Mouse (Mus musculus): ENCODE measurements around the gene RPS10-NUDT3.

The RPS10-NUDT3 gene

DNA sequence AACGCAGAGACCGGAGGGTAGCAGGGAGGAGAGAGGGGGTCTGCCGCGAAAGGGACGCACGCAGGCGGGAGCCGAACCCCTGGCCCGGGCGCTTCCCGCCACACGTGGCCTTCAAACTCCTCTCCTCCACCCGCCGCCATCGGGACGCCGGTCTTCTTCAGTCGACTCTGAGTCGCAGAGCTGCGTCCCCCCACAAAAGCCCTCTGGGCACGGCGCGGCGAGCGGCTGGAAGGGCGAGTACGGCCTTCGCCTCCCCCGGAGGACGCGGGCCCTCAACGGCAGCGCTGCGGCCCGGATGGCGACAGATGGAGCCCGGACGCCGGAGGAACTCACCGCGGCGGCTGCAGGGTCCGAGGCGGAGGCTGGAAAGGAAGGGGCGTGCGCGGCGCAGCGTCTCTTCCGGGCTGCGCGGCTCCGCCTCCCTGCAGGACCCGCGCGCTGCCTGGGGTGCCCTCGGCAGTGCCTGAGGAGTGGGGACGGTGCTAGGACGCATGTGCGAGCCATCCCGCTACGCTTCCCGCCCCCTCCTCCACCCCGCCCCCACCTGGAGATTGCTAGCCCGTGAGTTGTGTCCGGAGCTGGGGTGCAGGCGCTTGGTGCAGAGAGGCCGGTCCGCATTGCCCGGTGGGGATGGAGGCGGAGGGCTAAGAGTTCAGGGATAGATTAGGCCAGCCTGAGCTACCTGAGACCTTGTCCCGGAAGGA lies at the start of gene RPS10-NUDT3:
Gene RPS10-NUDT3 (minus strand): TSS at position 352 of the 704 bp plus-strand sequence.
- DNase-seq (ENCODE audit: low spot score in 2 of 2), result peak; percentile 88 to 90

DNA sequence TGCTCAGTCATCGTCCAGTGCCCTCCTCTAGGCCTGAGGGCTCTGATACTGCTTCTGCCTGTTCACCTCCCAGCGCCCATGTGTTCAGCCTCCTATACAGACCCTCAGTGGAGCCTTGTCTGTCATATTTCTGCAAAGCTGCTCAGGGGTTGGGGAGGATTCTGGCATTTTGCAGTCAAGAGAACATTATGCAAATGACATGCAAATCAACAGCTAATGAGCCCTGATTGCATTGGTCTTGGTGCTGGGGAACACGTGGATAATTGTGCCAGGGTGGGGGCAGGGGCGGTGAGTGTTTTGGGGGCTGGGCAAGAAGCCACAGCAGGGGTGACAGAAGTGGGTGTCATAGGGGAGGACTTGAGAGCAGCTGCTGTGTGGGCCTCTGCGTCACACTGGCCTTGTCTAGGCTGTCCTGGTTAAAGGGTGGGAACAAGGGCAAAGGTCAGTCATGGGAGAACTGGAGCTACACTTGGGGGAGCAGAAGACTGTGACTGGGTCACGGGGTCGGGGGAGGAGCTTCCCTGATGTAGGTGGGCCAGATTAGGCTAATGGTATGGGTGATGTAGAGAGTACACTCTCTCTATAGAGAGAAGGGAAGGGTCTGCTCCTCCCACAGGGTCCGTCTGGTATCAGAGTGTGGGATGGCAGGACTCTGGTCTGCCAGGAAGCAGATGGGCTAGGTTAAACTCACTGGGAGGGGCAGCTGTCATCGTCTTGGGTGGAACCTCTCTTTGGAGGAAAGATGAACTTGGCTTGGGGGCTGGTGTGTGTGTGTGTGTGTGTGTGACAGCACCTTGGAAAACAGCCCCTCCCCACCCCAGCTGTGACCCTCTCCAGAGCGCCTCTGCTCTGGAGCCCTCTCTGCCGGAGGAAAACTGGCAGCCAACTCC lies 44.1 kb upstream of the RPS10-NUDT3 start:
- no peak for DNase-seq (ENCODE audit: low spot score in 2 of 2)

DNA sequence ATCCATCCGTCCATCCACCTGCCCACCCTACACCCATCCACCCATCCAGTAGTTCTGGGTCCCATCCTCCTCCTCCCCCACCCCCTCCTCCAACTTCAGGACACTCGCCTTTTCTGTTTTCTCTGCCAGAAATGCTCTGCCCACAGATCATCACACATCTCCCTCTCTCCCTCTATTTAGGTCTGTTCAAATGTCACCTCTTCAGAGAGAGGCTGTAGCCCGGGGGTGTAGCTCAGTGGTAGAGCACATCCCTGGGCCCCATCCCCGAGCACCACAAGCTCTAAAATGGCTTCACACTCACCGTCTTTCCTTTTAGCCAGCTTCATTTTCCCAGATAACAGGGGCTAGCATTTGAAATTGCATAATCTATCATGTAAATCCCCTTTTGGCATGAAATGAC lies 42.7 kb upstream of the RPS10-NUDT3 start:
- DNase-seq (ENCODE audit: low spot score in 2 of 2), result no peak

GRCm38 (mm10) chr17:27676270-27676669 lies 41.2 kb upstream of the RPS10-NUDT3 start:
- DNase-seq (ENCODE audit: low spot score in 2 of 2), result no peak

DNA sequence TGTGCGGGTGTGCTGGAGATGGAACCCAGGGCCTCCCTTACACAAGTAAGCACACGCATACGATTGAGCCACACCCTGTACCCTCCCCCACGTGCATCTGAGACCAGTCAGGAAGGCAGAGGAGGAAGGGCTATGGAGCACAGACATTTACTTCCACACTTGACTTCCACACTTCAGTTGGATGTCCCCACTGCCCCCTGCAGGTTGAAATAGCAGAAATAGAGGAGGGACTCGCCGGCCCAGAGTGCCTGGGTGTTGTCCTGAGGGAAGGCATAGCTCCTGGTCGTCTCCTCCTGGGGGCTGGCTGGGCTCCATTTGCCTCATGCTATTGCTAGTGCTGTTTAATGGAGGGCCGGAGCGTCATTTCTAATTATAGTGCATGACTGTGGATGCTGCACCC lies 40.4 kb upstream of the RPS10-NUDT3 start:
- DNase-seq (ENCODE audit: low spot score in 2 of 2), result no peak

DNA sequence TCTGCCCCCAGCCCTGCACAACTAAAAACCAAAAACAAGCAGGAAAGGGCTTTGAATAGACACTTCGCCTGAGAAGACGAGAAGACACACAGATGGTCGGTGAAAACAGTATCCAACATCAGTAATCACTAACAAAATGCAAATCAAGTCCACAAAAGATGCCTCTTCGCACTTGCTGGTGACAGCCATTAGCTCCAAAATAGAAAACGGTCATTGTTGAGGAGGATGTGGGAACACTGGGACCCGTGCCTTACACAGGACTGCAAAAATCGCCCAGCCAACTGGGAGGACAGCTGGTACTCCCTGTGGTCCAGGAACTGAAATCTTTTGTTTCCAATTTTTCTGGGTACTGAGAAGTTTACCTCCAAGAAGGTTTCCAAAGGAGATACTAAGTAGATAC lies 38.9 kb upstream of the RPS10-NUDT3 start:
- DNase-seq (ENCODE audit: low spot score in 2 of 2), result no peak

DNA sequence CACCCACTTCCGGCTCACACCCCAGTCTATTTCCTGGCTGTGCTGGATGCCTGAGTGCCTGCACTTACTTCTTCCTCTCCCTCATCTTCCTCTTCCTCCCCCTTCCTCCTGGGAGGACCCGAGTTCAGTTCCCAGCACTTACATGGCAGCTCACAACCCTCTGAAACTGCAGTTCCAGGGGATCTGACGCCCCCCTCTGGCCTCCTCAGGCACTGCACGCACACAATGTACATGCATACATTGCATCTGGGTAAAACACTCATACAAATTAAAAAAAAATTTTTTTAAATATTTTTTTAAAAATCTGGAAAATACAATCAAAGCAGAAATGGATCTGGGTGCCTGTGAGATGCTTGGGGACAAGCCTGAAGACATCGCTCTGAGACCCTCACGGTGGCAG lies 36.7 kb upstream of the RPS10-NUDT3 start:
- DNase-seq (ENCODE audit: low spot score in 2 of 2), result no peak

DNA sequence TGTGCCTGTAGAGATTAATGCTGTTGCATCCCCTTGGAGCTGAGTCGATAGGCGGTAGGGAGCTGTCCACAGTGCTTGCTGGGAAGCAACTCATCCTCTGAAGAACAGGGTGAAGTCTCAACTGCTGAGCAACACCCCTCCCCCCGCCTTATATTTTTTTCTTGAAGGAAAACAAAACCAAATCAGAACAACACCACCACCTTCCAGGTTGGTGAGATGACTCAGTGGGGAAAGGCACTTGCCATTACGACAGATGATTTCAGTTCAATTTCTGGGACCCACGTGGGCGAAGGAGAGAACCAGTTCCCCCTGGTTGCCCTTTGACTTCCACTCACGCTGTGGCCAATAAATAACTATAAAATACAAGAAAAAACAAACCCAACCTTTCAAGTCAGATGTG lies 23.7 kb upstream of the RPS10-NUDT3 start:
- no peak for DNase-seq (ENCODE audit: low spot score in 2 of 2)

GRCm38 (mm10) chr17:27657123-27657522 lies 22.1 kb upstream of the RPS10-NUDT3 start:
- DNase-seq (ENCODE audit: low spot score in 2 of 2), result no peak

- DNase-seq (ENCODE audit: low spot score in 2 of 2), result no peak
Observed at GRCm38 (mm10) chr17:27656414-27656813, 21.4 kb upstream of the RPS10-NUDT3 start.

- no peak for DNase-seq (ENCODE audit: low spot score in 2 of 2)
Observed at GRCm38 (mm10) chr17:27656011-27656399, 21.0 kb upstream of the RPS10-NUDT3 start.

GRCm38 (mm10) chr17:27655089-27656010 lies 20.3 kb upstream of the RPS10-NUDT3 start, which contains the start of gene Pacsin1:
Gene Pacsin1, plus strand, starts transcription at chr17:27655509.
- DNase-seq (ENCODE audit: low spot score in 2 of 2), result no peak

GRCm38 (mm10) chr17:27653253-27653959 lies 18.4 kb upstream of the RPS10-NUDT3 start:
- no peak for DNase-seq (ENCODE audit: low spot score in 2 of 2)

DNA sequence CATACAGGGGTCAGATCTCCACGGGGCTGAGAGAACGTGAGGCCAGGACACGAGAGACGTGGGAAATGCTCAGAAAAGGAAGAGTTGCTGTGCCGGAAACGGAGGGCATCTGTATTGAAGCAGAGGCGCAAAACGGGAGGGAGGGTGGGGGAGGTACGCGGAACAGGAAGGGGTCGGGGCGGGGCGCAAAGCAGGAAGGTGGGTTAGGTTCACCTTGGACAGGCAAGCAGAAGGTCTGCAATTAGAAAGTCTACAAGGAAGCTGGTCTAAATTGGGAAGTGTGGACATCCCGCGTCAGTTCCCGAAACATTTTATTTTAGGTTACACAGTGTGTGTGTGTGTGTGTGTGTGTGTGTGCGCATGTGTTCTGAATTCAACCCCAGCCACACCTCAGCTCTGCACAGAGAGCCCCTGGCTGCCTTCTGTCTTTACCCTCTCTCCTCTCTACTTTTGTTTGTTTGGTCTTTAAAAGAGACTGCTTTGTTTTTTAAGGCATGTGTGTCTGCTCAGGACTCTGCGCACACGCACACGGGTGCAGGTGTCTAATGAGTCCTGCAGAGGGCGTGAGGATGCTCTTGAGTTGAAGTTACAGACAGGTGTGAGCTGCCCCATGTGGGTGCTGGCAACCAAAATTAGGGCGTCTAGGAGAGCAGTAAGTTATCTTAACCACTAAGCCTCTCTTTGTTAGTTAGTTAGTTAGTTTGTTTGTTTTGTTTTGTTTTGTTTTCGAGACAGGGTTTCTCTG lies 17.2 kb upstream of the RPS10-NUDT3 start:
- no peak for DNase-seq (ENCODE audit: low spot score in 2 of 2)

- no peak for DNase-seq (ENCODE audit: low spot score in 2 of 2)
Observed at GRCm38 (mm10) chr17:27650586-27650985, 15.6 kb upstream of the RPS10-NUDT3 start.

DNA sequence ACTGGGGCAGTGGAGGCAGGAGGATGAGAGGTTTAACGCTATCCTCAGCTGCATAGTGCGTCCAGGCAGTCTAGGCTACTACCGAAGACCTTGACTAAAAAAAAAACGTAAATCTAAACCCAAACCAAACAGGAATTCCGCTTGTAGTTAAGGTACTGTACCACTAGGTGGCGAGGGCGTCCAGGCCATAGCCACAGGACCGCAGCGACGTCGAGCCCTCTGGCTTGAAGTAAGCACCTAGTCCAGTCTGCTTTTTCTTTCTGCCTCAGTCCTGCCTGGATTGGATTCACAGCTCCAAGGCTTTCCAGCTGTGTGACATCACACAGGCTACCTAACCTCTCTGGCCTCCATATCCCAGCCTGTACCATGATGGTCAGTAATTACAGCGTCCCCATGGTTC lies 15.1 kb upstream of the RPS10-NUDT3 start:
- no peak for DNase-seq (ENCODE audit: low spot score in 2 of 2)

DNA sequence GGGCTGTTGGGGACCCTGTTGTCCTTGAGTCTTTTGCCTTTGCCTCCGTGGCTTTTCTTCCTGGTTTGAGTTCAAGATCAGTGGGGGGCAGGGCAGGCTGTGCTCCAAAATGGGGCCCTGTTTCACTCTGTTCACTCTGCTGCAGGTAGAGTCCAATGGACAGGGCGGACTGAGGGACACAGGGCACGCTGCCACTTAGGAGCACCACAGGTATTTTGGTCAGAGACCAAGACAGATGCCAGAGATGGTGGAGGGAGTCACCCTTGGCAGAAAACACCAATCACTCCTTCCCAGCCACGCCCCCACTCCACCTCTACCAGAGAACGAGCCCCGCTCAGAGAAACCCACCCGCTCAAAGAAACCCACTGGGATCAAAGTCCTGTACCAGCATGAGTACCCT lies 10.8 kb upstream of the RPS10-NUDT3 start:
- DNase-seq (ENCODE audit: low spot score in 2 of 2), result no peak

DNA sequence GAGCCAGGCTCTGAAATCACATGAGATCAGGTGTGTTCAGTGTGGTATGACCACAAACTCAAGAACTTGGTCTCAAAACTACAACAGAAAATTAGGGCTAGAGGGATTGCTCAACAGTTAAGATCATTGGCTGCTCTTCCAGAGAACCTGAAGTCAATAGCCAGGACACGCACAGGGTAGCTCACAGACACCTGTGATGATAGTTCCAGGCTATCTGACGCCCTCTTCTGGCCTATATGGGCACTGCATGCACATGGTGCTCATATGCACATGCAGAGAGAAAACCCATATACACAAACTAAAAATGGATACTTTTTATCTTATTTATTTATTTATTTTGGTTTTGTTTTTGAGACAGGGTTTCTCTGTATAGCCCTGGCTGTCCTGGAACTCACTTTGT lies 9.6 kb upstream of the RPS10-NUDT3 start:
- no peak for DNase-seq (ENCODE audit: low spot score in 2 of 2)

- DNase-seq (ENCODE audit: low spot score in 2 of 2), result no peak
Observed at GRCm38 (mm10) chr17:27643756-27644155, 8.7 kb upstream of the RPS10-NUDT3 start.

GRCm38 (mm10) chr17:27643101-27643500 lies 8.1 kb upstream of the RPS10-NUDT3 start:
- no peak for DNase-seq (ENCODE audit: low spot score in 2 of 2)

Data from urinary bladder, postnatal 4 days (tissue).